Comparison of ENCODE assay signal across 9 mouse cellular contexts in genomic region chr6:20037769-20038168, GRCm38 (mm10).
DNase-seq lines count a peak whose midpoint lies in the region; ATAC-seq and TF ChIP-seq lines count a peak whose summit lies in the region.
"Had no signal": no experiment of that assay in that cellular context is flagged by ENCODE, and none has a peak within 500 bp of the region (broad histone marks: within the 10 kb centered on the region; RNA-seq: fewer than 3 reads in every experiment).

No protein-coding gene starts in this region.

- H3K9me3 ChIP-seq in kidney, postnatal 0 days (replicated peaks; ENCODE audit: low read length), result no peaks in the 10 kb centered on the region

- ATAC-seq in kidney, postnatal 0 days (replicated peaks; ENCODE audit: low FRiP score, low read depth), result no peak
- no peak for ATAC-seq in megakaryocyte progenitor cell, adult 5-6 weeks (replicated peaks; ENCODE audit: poor library complexity)

- H3K4me1 ChIP-seq in kidney, postnatal 0 days (replicated peaks; ENCODE audit: insufficient read depth, low read length), result no peaks in the 10 kb centered on the region

- H3K27ac ChIP-seq in kidney, postnatal 0 days, result no peak overlapping the region
- H3K27ac ChIP-seq: heart, adult 2 months had no signal

- no peaks in the 10 kb centered on the region for H3K36me3 ChIP-seq in kidney, postnatal 0 days (ENCODE audit: insufficient read depth, low read length)

- H3K9ac ChIP-seq in kidney, postnatal 0 days (ENCODE audit: low read depth, low read length), result no peak overlapping the region

- 42% methylated on average over 1 of the region's 1 CpGs for WGBS in kidney, postnatal 0 days

- no peak overlapping the region for H3K4me2 ChIP-seq in kidney, postnatal 0 days (ENCODE audit: low read length)

- H3K27me3 ChIP-seq in kidney, postnatal 0 days (ENCODE audit: insufficient read depth, low read length), result no peaks in the 10 kb centered on the region

- TF ChIP-seq CTCF in kidney, postnatal 0 days (IDR thresholded peaks at IDR 0.05; ENCODE audit: low read depth), result no peak

- DNase-seq in kidney, postnatal 0 days (ENCODE audit: low spot score), result peak; percentile 61
- no peak for DNase-seq in kidney, adult 9 months
- peak; percentile 28 for DNase-seq in adipocyte (ENCODE audit: low spot score)
- DNase-seq in frontal cortex, postnatal 36 days (ENCODE audit: low spot score in 2 of 2), result peak; percentile 31 to 56
- peak; percentile 35 to 59 for DNase-seq in left cerebral cortex, adult 9 months (ENCODE audit: low spot score in 2 of 2)
- no peak for DNase-seq in adrenal gland, postnatal 25 days
- DNase-seq in thymus, postnatal 36 days, result no peak

- no peak overlapping the region for H3K4me3 ChIP-seq in kidney, postnatal 0 days (replicated peaks; ENCODE audit: low read depth, low read length)
- H3K4me3 ChIP-seq: heart, adult 2 months had no signal

Comparison
In these comparisons a context has a peak if more than half of its experiments do, and no peak if none do; other contexts are left out.
1. DNase-seq: peak in kidney, postnatal 0 days (single experiment), adipocyte (single experiment), frontal cortex, postnatal 36 days (2 of 2) and left cerebral cortex, adult 9 months (2 of 2); none in kidney, adult 9 months (single experiment), adrenal gland, postnatal 25 days (single experiment) and thymus, postnatal 36 days (0 of 2).